Mouse (Mus musculus): ENCODE data around the gene Tlk1. TPM values are rescaled to one million over a fixed set of nuclear protein-coding genes. Genes with fewer than 3 reads are reported as not detected.
A peak's percentile ranks its signal among the peaks of the same experiment; 100 is the strongest.
"Not testable (repeated sequence)": the region's sequence is repeated elsewhere in the genome, so short reads cannot be mapped to it uniquely, and the experiment has no call there.

The Tlk1 gene
- total RNA-seq, 1 experiment from 2014 or later: 60.4 TPM

- DNase-seq: no peak
These were observed 9.7 kb upstream of the Tlk1 start for GRCm38 (mm10) chr2:70835209-70835608.

- no peak for DNase-seq
These were observed 7.7 kb upstream of the Tlk1 start for GRCm38 (mm10) chr2:70833261-70833660.

- no peak for DNase-seq
These were observed 6.3 kb upstream of the Tlk1 start for GRCm38 (mm10) chr2:70831709-70832350.

GRCm38 (mm10) chr2:70830683-70831082 is 5.2 kb upstream of the Tlk1 start:
- DNase-seq: no peak

- DNase-seq: no peak
These were observed 4.5 kb upstream of the Tlk1 start for GRCm38 (mm10) chr2:70829946-70830610.

- DNase-seq: no peak
These were observed 2.3 kb upstream of the Tlk1 start for GRCm38 (mm10) chr2:70827780-70828179.

GRCm38 (mm10) chr2:70826436-70827230 is 1.1 kb upstream of the Tlk1 start:
- no peak for DNase-seq

- DNase-seq: peak; percentile 87
These were observed 624 bp downstream of the Tlk1 start for GRCm38 (mm10) chr2:70824838-70825370.

GRCm38 (mm10) chr2:70823926-70824800 is 1.4 kb downstream of the Tlk1 start:
- peak; percentile 37 for DNase-seq

- DNase-seq: no peak
These were observed 2.1 kb downstream of the Tlk1 start for GRCm38 (mm10) chr2:70823434-70823833.

- DNase-seq: peak; percentile 18
These were observed 8.6 kb downstream of the Tlk1 start for GRCm38 (mm10) chr2:70816939-70817338.

- no peak for DNase-seq
These were observed 9.5 kb downstream of the Tlk1 start for GRCm38 (mm10) chr2:70816016-70816415.

- DNase-seq: no peak
These were observed 11.9 kb downstream of the Tlk1 start for GRCm38 (mm10) chr2:70813608-70814007.

GRCm38 (mm10) chr2:70811476-70811875 is 14.1 kb downstream of the Tlk1 start:
- no peak for DNase-seq

- DNase-seq: no peak
These were observed 15.6 kb downstream of the Tlk1 start for GRCm38 (mm10) chr2:70809921-70810320.

- DNase-seq: no peak
These were observed 16.8 kb downstream of the Tlk1 start for GRCm38 (mm10) chr2:70808681-70809080.

- not testable (repeated sequence) for DNase-seq
These were observed 17.9 kb downstream of the Tlk1 start for GRCm38 (mm10) chr2:70807678-70808077.

- no peak for DNase-seq
These were observed 19.5 kb downstream of the Tlk1 start for GRCm38 (mm10) chr2:70806020-70806419.

GRCm38 (mm10) chr2:70803696-70804095 is 21.8 kb downstream of the Tlk1 start:
- DNase-seq: not testable (repeated sequence)

- DNase-seq: peak; percentile 21
These were observed 22.9 kb downstream of the Tlk1 start for GRCm38 (mm10) chr2:70802658-70803057.

GRCm38 (mm10) chr2:70801543-70801942 is 24.0 kb downstream of the Tlk1 start:
- no peak for DNase-seq

- no peak for DNase-seq
These were observed 25.1 kb downstream of the Tlk1 start for GRCm38 (mm10) chr2:70800396-70800795.
